Comparison of ENCODE assay signal across 17 mouse cellular contexts in genomic region chr19:43469333-43469732, GRCm38 (mm10). TPM values are rescaled to one million over a fixed set of nuclear protein-coding genes. Genes with fewer than 3 reads are reported as not detected.
"Had no signal": no experiment of that assay in that cellular context is flagged by ENCODE, and none has a peak within 500 bp of the region (broad histone marks: within the 10 kb centered on the region; RNA-seq: fewer than 3 reads in every experiment).

No protein-coding gene starts in this region.

- H3K27me3 ChIP-seq: midbrain, embryonic 13.5 days; midbrain, embryonic 15.5 days; neural tube, embryonic 13.5 days; neural tube, embryonic 15.5 days had no signal

- H3K4me2 ChIP-seq: lung, embryonic 14.5 days; midbrain, embryonic 13.5 days; midbrain, embryonic 15.5 days; neural tube, embryonic 13.5 days; neural tube, embryonic 15.5 days had no signal

- H3K4me1 ChIP-seq: midbrain, embryonic 15.5 days; neural tube, embryonic 13.5 days; neural tube, embryonic 15.5 days had no signal

- H3K27ac ChIP-seq: midbrain, embryonic 10.5 days; midbrain, embryonic 13.5 days; midbrain, embryonic 15.5 days; neural tube, embryonic 13.5 days; neural tube, embryonic 15.5 days had no signal

- H3K9ac ChIP-seq: lung, embryonic 14.5 days; midbrain, embryonic 13.5 days; midbrain, embryonic 15.5 days; neural tube, embryonic 13.5 days; neural tube, embryonic 15.5 days had no signal

- H3K36me3 ChIP-seq: midbrain, embryonic 10.5 days; midbrain, embryonic 15.5 days; neural tube, embryonic 13.5 days had no signal

- H3K4me3 ChIP-seq: midbrain, embryonic 10.5 days; midbrain, embryonic 13.5 days; midbrain, embryonic 15.5 days; myocyte; neural tube, embryonic 13.5 days; neural tube, embryonic 15.5 days had no signal

- H3K9me3 ChIP-seq: midbrain, embryonic 10.5 days; midbrain, embryonic 13.5 days; midbrain, embryonic 15.5 days; neural tube, embryonic 13.5 days; neural tube, embryonic 15.5 days had no signal

- DNase-seq: lung, adult 18-20 months; lung, embryonic 14.5 days; lung, postnatal 10 days; lung, postnatal 4 days; right cerebral cortex, adult 18-20 months; right cerebral cortex, postnatal 25 days; right cerebral cortex, postnatal 4 days; spleen, adult 18-20 months; thymus, adult 18-20 months; thymus, postnatal 14 days; thymus, postnatal 36 days had no signal

RNA-seq across cellular contexts. Expression of gene Cnnm1, which starts 29.1 kb away (rescaled TPM):
- polyA plus RNA-seq: myocyte had no signal
